In the genomic region with DNA sequence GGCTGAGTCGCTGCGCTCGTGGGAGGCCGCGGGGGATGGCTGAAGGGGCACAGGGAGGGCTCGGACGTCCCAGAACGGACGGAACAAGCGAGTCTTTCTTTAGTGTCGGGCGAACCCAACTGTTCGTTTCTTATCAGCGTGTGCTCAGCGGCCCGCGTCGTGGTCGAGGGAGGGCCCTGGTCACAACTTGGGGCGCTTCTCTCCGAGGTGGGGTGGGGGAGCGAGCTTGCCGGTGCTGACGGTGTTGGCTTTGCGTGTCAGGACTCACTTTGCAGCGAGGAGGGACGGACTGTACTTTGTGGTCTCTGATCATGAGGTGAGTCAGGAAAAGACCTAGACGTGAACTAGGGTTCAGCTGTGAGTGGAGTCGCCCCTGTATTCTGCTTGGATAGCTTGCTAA, we compare ENCODE assay signal across 8 mouse cellular contexts. TPM values are rescaled to one million over a fixed set of nuclear protein-coding genes. Genes with fewer than 3 reads are reported as not detected.
DNase-seq lines count a peak whose midpoint lies in the region; ATAC-seq and TF ChIP-seq lines count a peak whose summit lies in the region.

No protein-coding gene starts in this region.

- H3K4me1 ChIP-seq in forebrain, embryonic 11.5 days (replicated peaks; ENCODE audit: control insufficient read depth, insufficient read depth, low read length) = no peaks in the 10 kb centered on the region
- H3K4me1 ChIP-seq in hindbrain, embryonic 11.5 days (replicated peaks; ENCODE audit: control insufficient read depth, insufficient read depth, low read length) = no peaks in the 10 kb centered on the region
- H3K4me1 ChIP-seq in limb, embryonic 15.5 days = peaks cover 6% of the 10 kb centered on the region; the same call in 1 of the 2 replicates
- H3K4me1 ChIP-seq in midbrain, embryonic 11.5 days (ENCODE audit: control insufficient read depth, insufficient read depth, low read length) = peaks cover 2% of the 10 kb centered on the region; the same call in 1 of the 2 replicates

- no peaks in the 10 kb centered on the region for H3K36me3 ChIP-seq in forebrain, embryonic 11.5 days (ENCODE audit: control insufficient read depth, insufficient read depth, low read length)
- H3K36me3 ChIP-seq in hindbrain, embryonic 11.5 days (ENCODE audit: control insufficient read depth, insufficient read depth, low read length) = no peaks in the 10 kb centered on the region
- H3K36me3 ChIP-seq in limb, embryonic 15.5 days = no peaks in the 10 kb centered on the region; the same call in 1 of the 2 replicates
- no peaks in the 10 kb centered on the region for H3K36me3 ChIP-seq in midbrain, embryonic 11.5 days (ENCODE audit: control insufficient read depth, insufficient read depth, low read length)

- intact Hi-C loops in left cerebral cortex, adult 2 months (cut with DNase I) = loop anchor here (1.0 to 10.0 kb wide), 4 partner anchors 38 to 158 kb away; a partner anchor contains a TSS
- intact Hi-C loops in left cerebral cortex, postnatal 36 days (cut with DNase I) = loop anchor here (2.0 to 5.0 kb wide), 2 partner anchors 84 to 107 kb away; a partner anchor contains a TSS

- H3K4me3 ChIP-seq in left cerebral cortex, adult 2 months = peak overlapping the region; percentile 88
- peak overlapping the region; percentile 74 for H3K4me3 ChIP-seq in forebrain, embryonic 11.5 days (ENCODE audit: low read depth, low read length)
- H3K4me3 ChIP-seq in hindbrain, embryonic 11.5 days (ENCODE audit: low read depth, low read length) = peak overlapping the region; percentile 72
- peak overlapping the region; percentile 91 for H3K4me3 ChIP-seq in limb, embryonic 15.5 days
- H3K4me3 ChIP-seq in midbrain, embryonic 11.5 days (ENCODE audit: low read depth, low read length) = peak overlapping the region; percentile 83

- H3K9me3 ChIP-seq in forebrain, embryonic 11.5 days (ENCODE audit: control insufficient read depth, low read length) = no peaks in the 10 kb centered on the region
- H3K9me3 ChIP-seq in hindbrain, embryonic 11.5 days (ENCODE audit: control insufficient read depth, low read length) = no peaks in the 10 kb centered on the region
- H3K9me3 ChIP-seq in limb, embryonic 15.5 days = no peaks in the 10 kb centered on the region
- H3K9me3 ChIP-seq in midbrain, embryonic 11.5 days (ENCODE audit: control insufficient read depth, low read length) = no peaks in the 10 kb centered on the region

- H3K4me2 ChIP-seq in forebrain, embryonic 11.5 days (ENCODE audit: low read depth, low read length, severe bottlenecking) = peak overlapping the region; percentile 60
- peak overlapping the region; percentile 54 for H3K4me2 ChIP-seq in hindbrain, embryonic 11.5 days (replicated peaks; ENCODE audit: low read depth, low read length)
- peak overlapping the region; percentile 77 for H3K4me2 ChIP-seq in limb, embryonic 15.5 days
- H3K4me2 ChIP-seq in midbrain, embryonic 11.5 days = peak overlapping the region; percentile 72

- no peak for ATAC-seq in forebrain, embryonic 11.5 days (replicated peaks; ENCODE audit: low FRiP score)
- ATAC-seq in hindbrain, embryonic 11.5 days (ENCODE audit: low FRiP score) = no peak
- ATAC-seq in limb, embryonic 15.5 days (ENCODE audit: insufficient number of reproducible peaks, low FRiP score, low TSS enrichment, low read depth) = no peak; the same call in 1 of the 2 replicates
- ATAC-seq in midbrain, embryonic 11.5 days (ENCODE audit: low FRiP score) = no peak

- H3K9ac ChIP-seq in forebrain, embryonic 11.5 days (ENCODE audit: low read length) = peak overlapping the region; percentile 79
- peak overlapping the region; percentile 81 for H3K9ac ChIP-seq in hindbrain, embryonic 11.5 days (ENCODE audit: low read depth, low read length)
- H3K9ac ChIP-seq in limb, embryonic 15.5 days = peak overlapping the region; percentile 78
- H3K9ac ChIP-seq in midbrain, embryonic 11.5 days (ENCODE audit: low read length) = peak overlapping the region; percentile 82

- TF ChIP-seq CTCF in left cerebral cortex, adult 2 months (IDR thresholded peaks at IDR 0.05) = no peak; the same call in 1 of the 2 replicates

- WGBS in forebrain, embryonic 11.5 days = under 1% methylated on average over 29 of the region's 29 CpGs
- 0% methylated on average over 29 of the region's 29 CpGs for WGBS in hindbrain, embryonic 11.5 days
- under 1% methylated on average over 29 of the region's 29 CpGs for WGBS in limb, embryonic 15.5 days
- WGBS in midbrain, embryonic 11.5 days = under 1% methylated on average over 29 of the region's 29 CpGs

- peak in 1 of 2 experiments; percentile 22 for DNase-seq in left cerebral cortex, adult 2 months (ENCODE audit: extremely low spot score in 1 of 2, low spot score in 2 of 2)
- DNase-seq in left cerebral cortex, postnatal 36 days (ENCODE audit: low spot score in 2 of 2) = no peak
- peak; percentile 32 for DNase-seq in adrenal gland, adult 8-10 months
- no peak for DNase-seq in forebrain, embryonic 11.5 days (ENCODE audit: low spot score)
- DNase-seq in hindbrain, embryonic 11.5 days (ENCODE audit: low spot score) = no peak
- DNase-seq in midbrain, embryonic 11.5 days (ENCODE audit: low spot score, missing footprints) = peak; percentile 94
- no peak for DNase-seq in yolk sac, embryonic 10.5 days (ENCODE audit: low spot score)

- no peaks in the 10 kb centered on the region for H3K27me3 ChIP-seq in forebrain, embryonic 11.5 days (ENCODE audit: control insufficient read depth, insufficient read depth, low read length)
- H3K27me3 ChIP-seq in hindbrain, embryonic 11.5 days (ENCODE audit: control insufficient read depth, insufficient read depth, low read length) = no peaks in the 10 kb centered on the region
- H3K27me3 ChIP-seq in limb, embryonic 15.5 days = no peaks in the 10 kb centered on the region
- H3K27me3 ChIP-seq in midbrain, embryonic 11.5 days (ENCODE audit: control insufficient read depth, insufficient read depth, low read length) = no peaks in the 10 kb centered on the region

- peak overlapping the region; percentile 78 for H3K27ac ChIP-seq in left cerebral cortex, adult 2 months
- H3K27ac ChIP-seq in forebrain, embryonic 11.5 days (ENCODE audit: low read depth, low read length) = no peak overlapping the region
- peak overlapping the region; percentile 30; the same call in 1 of the 2 replicates for H3K27ac ChIP-seq in hindbrain, embryonic 11.5 days (ENCODE audit: low read depth, low read length)
- H3K27ac ChIP-seq in limb, embryonic 15.5 days = peak overlapping the region; percentile 87
- H3K27ac ChIP-seq in midbrain, embryonic 11.5 days (ENCODE audit: low read depth, low read length) = 0 out of 2 replicates have a peak overlapping the region, but pooled peaks have one; percentile 51

RNA-seq across cellular contexts. Expression of a gene that starts 0.7 kb away (rescaled TPM):
- 10 to 100 TPM; 15.2 to 15.4 TPM for total RNA-seq in left cerebral cortex, adult 2 months (2021)
- total RNA-seq in left cerebral cortex, postnatal 36 days (2021) = 10 to 100 TPM; 12.3 to 15.1 TPM
- total RNA-seq in adrenal gland, adult 8-10 months (2022) = 10 to 100 TPM; 24.7 to 31.4 (median 27.8) TPM
- 44.1 and 47.7 TPM in 2 replicates for polyA plus RNA-seq in forebrain, embryonic 11.5 days (2014; fragmentation: Nextera tagmentation; extraction: Ambion mirVana)
- polyA plus RNA-seq in hindbrain, embryonic 11.5 days (2014; fragmentation: Nextera tagmentation; extraction: Ambion mirVana) = 33.0 and 34.1 TPM in 2 replicates
- polyA plus RNA-seq in limb, embryonic 15.5 days (2015; fragmentation: Nextera tagmentation; extraction: Ambion mirVana) = 37.5 and 39.8 TPM in 2 replicates
- 35.4 and 39.8 TPM in 2 replicates for polyA plus RNA-seq in midbrain, embryonic 11.5 days (2014; fragmentation: Nextera tagmentation; extraction: Ambion mirVana)

Comparison
In these comparisons a context has a peak if more than half of its experiments do, and no peak if none do; other contexts are left out.
1. DNase-seq: peak in adrenal gland, adult 8-10 months (single experiment) and midbrain, embryonic 11.5 days (single experiment); none in left cerebral cortex, postnatal 36 days (0 of 2), forebrain, embryonic 11.5 days (single experiment), hindbrain, embryonic 11.5 days (single experiment) and yolk sac, embryonic 10.5 days (single experiment).
2. Peak in every context shown above with its lines, with median percentiles within 50 percentile points of each other: H3K4me3 ChIP-seq, H3K4me2 ChIP-seq and H3K9ac ChIP-seq.